Mouse (Mus musculus) limb, embryonic 14.5 days (tissue): ENCODE data around the gene Inpp5e. TPM values are rescaled to one million over a fixed set of nuclear protein-coding genes. Genes with fewer than 3 reads are reported as not detected.

ENCODE experiments used
- ATAC-seq: fragments of 200-750 bp; cut with Nextera tagmentation; 2 replicates; pipeline ENCODE4 v1.8.0; 2017; ENCODE audit warnings: low read depth, moderate number of reproducible peaks, moderate TSS enrichment; ENCODE audit not compliant: low FRiP score
- DNase-seq: peaks from one replicate; pipeline ENCODE4 v3.0.0-alpha.2; 2015; ENCODE audit warnings: low spot score
- H3K27ac ChIP-seq: fragments of 300-500 bp; sonication (generic); replicated peaks from 2 replicates; pipeline ENCODE4 v1.5.1; 2014; ENCODE audit warnings: low read depth, mild to moderate bottlenecking, low read length, moderate library complexity, mixed read lengths
- H3K27me3 ChIP-seq: fragments of 300-500 bp; sonication (generic); 2 replicates; pipeline ENCODE4 v1.6.1; 2014; ENCODE audit warnings: low read length, mixed read lengths; ENCODE audit not compliant: control insufficient read depth, insufficient read depth
- H3K36me3 ChIP-seq: fragments of 300-500 bp; sonication (generic); 2 replicates; pipeline ENCODE4 v1.6.1; 2014; ENCODE audit warnings: mild to moderate bottlenecking, low read length, moderate library complexity, mixed read lengths; ENCODE audit not compliant: control insufficient read depth, insufficient read depth
- H3K4me1 ChIP-seq: fragments of 300-500 bp; sonication (generic); 2 replicates; pipeline ENCODE4 v1.6.1; 2014; ENCODE audit warnings: antibody characterized with exemption, low read length, mixed read lengths; ENCODE audit not compliant: control insufficient read depth, insufficient read depth
- H3K4me2 ChIP-seq: fragments of 300-500 bp; sonication (generic); replicated peaks from 2 replicates; pipeline ENCODE4 v1.6.1; 2014; ENCODE audit warnings: low read depth, mild to moderate bottlenecking, low read length, moderate library complexity; ENCODE audit not compliant: severe bottlenecking
- H3K4me3 ChIP-seq: fragments of 300-500 bp; sonication (generic); replicated peaks from 2 replicates; pipeline ENCODE4 v1.5.1; 2014; ENCODE audit warnings: low read length
- H3K9ac ChIP-seq: fragments of 300-500 bp; sonication (generic); 2 replicates; pipeline ENCODE4 v1.6.1; 2014; ENCODE audit warnings: mild to moderate bottlenecking, low read depth, low read length, moderate library complexity; ENCODE audit not compliant: severe bottlenecking
- H3K9me3 ChIP-seq: fragments of 300-500 bp; sonication (generic); 2 replicates; pipeline ENCODE4 v1.6.1; 2016; ENCODE audit warnings: low read length; ENCODE audit not compliant: control insufficient read depth
- POLR2A ChIP-seq: fragments of 200-500 bp; IDR thresholded peaks from 2 replicates; pipeline ENCODE4 v1.8.0; 2012; ENCODE audit warnings: inconsistent platforms, mild to moderate bottlenecking, moderate library complexity, borderline replicate concordance; ENCODE audit not compliant: insufficient read depth, insufficient read length; ENCODE audit errors: extremely low read depth
- WGBS: fragments of 180-500 bp; shearing (Covaris S2); extraction: QIAGEN DNeasy Blood & Tissue Kit; methylation state at CpG from one replicate; pipeline ENCODE4 v1.1.7; 2014; 5-methylcytosine and 5-hydroxymethylcytosine counted together
- polyA plus RNA-seq, 2 experiments: library from polyadenylated mRNA; depleted of rRNA in 1 of 2; stranded (reverse) in 1 of 2; unstranded in 1 of 2; fragments of >200 nt; fragmentation: Nextera tagmentation in 1 of 2; extraction: Ambion mirVana in 1 of 2; gene quantifications; 2 replicates each; pipeline versions ENCODE4 v1.2.1 to v1.2.3; 2012 to 2014

The Inpp5e gene
- polyA plus RNA-seq, 2 experiments = 16.4 to 36.7 TPM

DNA sequence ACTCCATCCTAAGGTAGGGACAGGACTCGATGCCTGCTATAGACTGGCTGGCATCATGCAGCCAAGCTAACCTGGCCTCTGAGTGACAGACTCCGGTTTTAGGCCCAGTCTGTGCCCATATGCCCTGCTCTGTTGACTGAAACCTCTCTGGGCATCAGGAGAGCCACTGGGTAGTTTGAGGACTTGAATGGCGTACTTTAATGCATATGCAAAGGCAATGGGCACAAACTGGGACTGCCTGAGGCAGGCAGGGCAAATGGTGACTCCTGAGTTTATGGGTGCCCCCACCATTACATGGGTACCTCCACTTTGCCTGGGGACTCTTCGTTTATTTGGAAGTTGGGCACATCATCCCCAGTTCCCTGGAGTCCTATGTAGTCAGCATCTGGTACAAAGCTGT lies 37.7 kb upstream of the Inpp5e start:
- no peak for DNase-seq
- Histone ChIP-seq H3K4me3 (peak overlapping the region; percentile 91), H3K4me2 (peak overlapping the region; percentile 74), H3K4me1 (peaks cover 21% of the 10 kb centered on the region), H3K27me3 (no peaks in the 10 kb centered on the region), H3K27ac (no peak overlapping the region), H3K9me3 (no peaks in the 10 kb centered on the region), H3K9ac (peak overlapping the region; percentile 66), H3K36me3 (peaks cover 2% of the 10 kb centered on the region)
- ATAC-seq = no peak
- TF ChIP-seq POLR2A = no peak
- WGBS = 68% methylated on average over 4 of the region's 4 CpGs

DNA sequence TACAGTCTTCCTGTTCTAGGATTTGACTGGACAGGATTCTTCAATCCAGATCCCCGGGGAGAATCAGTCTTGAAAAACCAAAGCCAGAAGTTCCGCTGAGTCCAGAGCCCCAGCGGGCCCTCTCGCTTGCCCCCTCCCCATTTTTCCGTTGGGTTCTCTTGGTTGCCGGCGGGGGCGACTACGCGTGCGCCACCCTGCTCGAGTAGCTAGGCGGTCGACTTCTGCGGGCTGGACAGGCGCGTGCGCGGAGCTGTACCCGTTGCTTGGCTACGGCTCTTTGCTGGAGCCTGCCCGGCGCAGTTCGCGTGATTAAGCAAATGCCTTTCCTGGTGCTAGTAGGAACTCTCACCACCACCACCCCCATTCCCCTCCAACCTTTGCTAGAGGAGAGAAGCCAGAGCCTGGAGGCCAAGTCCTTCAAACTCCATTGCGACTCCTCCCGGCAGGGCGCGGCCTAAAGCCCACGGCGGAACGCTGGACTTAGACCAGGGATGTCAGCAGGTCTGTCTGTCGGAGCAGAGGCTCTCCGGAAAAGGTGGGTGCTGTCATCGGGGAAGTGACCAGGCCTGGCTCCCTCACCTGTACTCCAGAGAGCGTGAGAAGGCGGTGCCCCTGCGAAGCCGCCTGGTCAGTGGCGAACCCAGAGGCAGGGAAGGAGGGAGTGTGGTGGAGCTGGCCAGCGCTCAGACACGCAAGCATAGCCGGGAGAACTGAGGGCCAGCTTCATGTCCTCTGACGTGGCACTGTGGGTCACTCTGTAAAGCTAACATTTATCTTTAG lies 36.9 kb upstream of the Inpp5e start:
- H3K27me3 ChIP-seq = no peaks in the 10 kb centered on the region
- H3K4me1 ChIP-seq = peaks cover 21% of the 10 kb centered on the region
- peaks cover 10% of the 10 kb centered on the region for H3K36me3 ChIP-seq
- H3K9ac ChIP-seq = peak overlapping the region; percentile 66
- WGBS = under 1% methylated on average over 43 of the region's 44 CpGs
- peak; percentile 94 for DNase-seq
- H3K27ac ChIP-seq = peak overlapping the region; percentile 72
- TF ChIP-seq POLR2A = no peak
- ATAC-seq = peak; percentile 87
- H3K4me3 ChIP-seq = peak overlapping the region; percentile 91
- no peaks in the 10 kb centered on the region for H3K9me3 ChIP-seq
- H3K4me2 ChIP-seq = peak overlapping the region; percentile 74

DNA sequence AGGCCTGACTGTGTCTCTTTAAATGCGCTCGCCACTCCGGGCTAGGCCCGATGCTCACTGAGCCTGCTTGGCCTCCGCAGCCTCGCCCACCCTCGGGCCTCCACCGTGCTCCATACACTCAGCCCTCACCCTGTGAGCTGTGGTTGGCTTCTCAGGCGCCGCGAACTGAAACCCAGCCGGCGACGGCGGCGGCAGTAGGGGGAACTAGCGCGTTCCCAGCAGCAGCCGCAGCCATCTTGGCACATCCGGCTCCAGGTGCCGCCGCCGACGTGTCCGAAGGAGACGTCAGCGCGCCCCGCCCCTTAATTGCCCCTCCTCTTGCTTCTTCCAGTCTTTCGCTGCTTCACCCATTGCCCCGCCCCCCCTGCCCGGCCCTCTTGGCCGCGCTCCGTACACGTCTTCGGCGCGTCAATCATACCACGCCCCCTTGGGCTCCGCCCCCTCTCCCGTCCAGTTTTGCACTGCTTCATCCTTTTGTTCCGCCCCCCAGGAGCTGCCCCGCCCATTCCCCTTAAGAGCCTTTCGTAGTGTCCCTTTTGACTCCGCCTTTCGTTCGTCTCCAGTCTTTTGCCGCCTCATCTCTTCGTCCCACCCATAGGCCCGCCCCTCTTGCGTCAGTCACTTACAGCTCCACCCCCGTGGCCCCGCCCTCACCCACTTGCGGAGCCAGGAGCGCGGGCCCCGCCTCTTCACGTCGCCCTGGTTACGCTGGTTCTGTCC lies 36.1 kb upstream of the Inpp5e start, which contains the start of gene Sec16a:
TSS of gene Sec16a (minus strand) at position 271 of the 720 bp plus-strand sequence.
- DNase-seq = peak; percentile 99

DNA sequence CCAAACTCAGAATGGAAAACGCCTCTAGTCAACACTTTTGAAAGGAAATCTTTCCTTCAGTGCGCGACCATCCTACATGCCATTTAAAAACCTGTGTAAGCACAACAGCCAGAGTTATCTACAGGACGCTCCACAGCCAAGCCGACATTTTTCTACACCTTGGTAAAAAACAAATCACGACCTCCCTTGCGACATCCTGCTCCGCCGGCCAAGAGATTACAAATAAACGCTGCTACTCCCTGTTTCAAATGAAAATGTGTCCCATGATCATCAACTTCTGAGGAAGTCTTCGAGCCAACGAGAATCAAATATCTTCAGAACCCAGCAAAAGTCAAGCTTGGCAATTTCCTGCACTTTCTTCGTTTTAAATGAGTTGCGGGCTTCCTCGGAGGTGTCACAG lies 35.4 kb upstream of the Inpp5e start:
- H3K4me3 ChIP-seq = peak overlapping the region; percentile 91
- no peaks in the 10 kb centered on the region for H3K9me3 ChIP-seq
- ATAC-seq (no peak), DNase-seq (no peak)
- peak overlapping the region; percentile 91 for H3K9ac ChIP-seq
- peak overlapping the region; percentile 85 for H3K27ac ChIP-seq
- H3K27me3 ChIP-seq = no peaks in the 10 kb centered on the region
- WGBS = 5% methylated on average over 15 of the region's 15 CpGs
- H3K36me3 ChIP-seq = peaks cover 25% of the 10 kb centered on the region
- H3K4me2 ChIP-seq = peak overlapping the region; percentile 83
- TF ChIP-seq POLR2A = no peak
- peaks cover 21% of the 10 kb centered on the region for H3K4me1 ChIP-seq

More for the DNA sequence above, 36.1 kb upstream of the Inpp5e start, which contains the start of gene Sec16a:
- peak; percentile 94 for ATAC-seq
- H3K9ac ChIP-seq = peak within 1 kb of the TSS; percentile 91
- H3K4me1 ChIP-seq = peaks cover 21% of the 10 kb centered on the region
- no peaks in the 10 kb centered on the region for H3K9me3 ChIP-seq
- WGBS = under 1% methylated on average over 54 of the region's 61 CpGs
- peak within 1 kb of the TSS; percentile 91 for H3K4me3 ChIP-seq
- peak within 1 kb of the TSS; percentile 83 for H3K4me2 ChIP-seq
- H3K27ac ChIP-seq = peak within 1 kb of the TSS; percentile 85
- peaks cover 18% of the 10 kb centered on the region for H3K36me3 ChIP-seq
- H3K27me3 ChIP-seq = no peaks in the 10 kb centered on the region
- peak; percentile 78; the same call in 1 of the 2 replicates for TF ChIP-seq POLR2A

DNA sequence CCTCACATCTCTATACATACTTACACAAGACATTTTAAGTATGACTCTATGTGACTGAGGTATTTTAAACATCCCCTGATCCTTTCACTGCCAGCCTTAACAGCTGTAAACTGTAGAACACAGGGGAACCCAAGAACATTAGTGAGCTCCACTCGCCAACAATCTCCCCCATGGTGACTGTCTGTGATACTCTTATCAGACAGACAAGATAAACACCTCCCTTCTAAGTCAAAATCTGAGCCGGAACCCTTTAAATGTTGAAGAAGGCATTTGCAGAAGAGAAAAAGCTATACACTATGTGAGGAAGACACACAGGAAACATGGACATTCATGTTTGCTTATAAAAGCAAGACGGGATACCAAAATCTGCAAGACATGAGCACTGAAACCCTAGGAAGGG lies 34.9 kb upstream of the Inpp5e start:
- H3K9ac ChIP-seq = peak overlapping the region; percentile 91
- DNase-seq = no peak
- peak overlapping the region; percentile 91 for H3K4me3 ChIP-seq
- no peak for TF ChIP-seq POLR2A
- H3K36me3 ChIP-seq = peaks cover 30% of the 10 kb centered on the region
- H3K4me1 ChIP-seq = peaks cover 21% of the 10 kb centered on the region
- H3K27ac ChIP-seq = no peak overlapping the region
- ATAC-seq = no peak
- H3K27me3 ChIP-seq = no peaks in the 10 kb centered on the region
- 54% methylated on average over 3 of the region's 3 CpGs for WGBS
- no peaks in the 10 kb centered on the region for H3K9me3 ChIP-seq
- peak overlapping the region; percentile 83 for H3K4me2 ChIP-seq
